Mouse (Mus musculus) embryonic stem cell, embryonic (primary cell): ENCODE measurements at regions not wholly inside any gene's neighbourhood (a gene's known extent, or its start where the extent isn't known, plus 50 kb on each side); places are given as distances from the start of the nearest gene placed in this dataset.

Experiments
- CTCF ChIA-PET, 4 experiments: fragments of 300-600 bp in 2 of 4; fragments of 350-600 bp in 2 of 4; sonication (Branson Sonifier 250); formaldehyde crosslinking; loops; one replicate each; lab custom pipeline; 2022; ENCODE audit warnings: inconsistent platforms in 2 of 4; lab: Charles Lee
- POLR2A ChIA-PET, 4 experiments: fragments of 300-600 bp in 2 of 4; fragments of 350-600 bp in 2 of 4; sonication (Branson Sonifier 250); formaldehyde crosslinking; loops; one replicate each; lab custom pipeline; 2022; ENCODE audit warnings: antibody characterized with exemption in 4 of 4, inconsistent platforms in 1 of 4; lab: Charles Lee

DNA sequence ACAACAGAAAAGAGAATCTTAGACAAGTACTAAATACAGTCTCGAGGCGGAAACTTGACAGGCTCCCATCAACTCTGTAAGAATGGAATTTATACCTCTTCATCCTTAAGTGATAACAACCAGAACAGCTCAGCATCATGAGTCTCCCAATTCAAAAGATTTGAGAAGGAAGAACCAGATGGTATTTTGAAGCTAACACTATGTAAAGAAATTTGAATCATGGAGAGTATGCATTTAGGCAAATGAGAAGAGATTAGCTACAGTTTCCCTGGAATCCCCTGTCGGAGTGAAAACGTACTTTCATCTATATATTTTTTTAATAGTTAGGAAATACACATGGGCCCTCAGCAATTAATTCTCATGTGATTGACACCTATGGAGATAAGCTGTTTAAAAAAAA, 140.9 kb downstream of the Nrip1 start:
- ChIA-PET POLR2A (no interaction called here), CTCF (no interaction called here)

DNA sequence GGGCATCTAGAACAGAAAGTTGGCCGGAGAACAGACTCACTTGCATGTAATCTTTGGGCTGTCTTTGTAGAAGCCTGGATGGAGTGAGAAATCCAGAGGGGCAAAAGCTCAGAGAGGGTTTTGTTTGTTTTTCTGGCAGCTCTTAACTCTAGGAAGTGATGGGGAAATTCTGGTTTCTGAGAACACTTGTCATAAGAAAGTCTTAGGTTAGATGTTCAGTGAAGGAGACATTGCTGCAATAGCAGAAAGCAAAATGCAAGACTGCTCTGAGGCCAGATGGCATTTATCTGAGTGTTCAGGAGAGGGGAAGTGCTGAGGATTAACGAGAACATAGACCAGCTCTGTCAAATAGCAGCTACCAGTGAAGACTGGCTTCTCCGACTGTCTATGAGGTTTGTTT, 141.5 kb downstream of the Nrip1 start:
- ChIA-PET POLR2A (no interaction called here), CTCF (interaction anchor here in 1 of 4 experiments (0.7 kb wide), 1 partner anchor 34 kb away, joined by 3 read pairs; no protein-coding TSS in a partner anchor)

DNA sequence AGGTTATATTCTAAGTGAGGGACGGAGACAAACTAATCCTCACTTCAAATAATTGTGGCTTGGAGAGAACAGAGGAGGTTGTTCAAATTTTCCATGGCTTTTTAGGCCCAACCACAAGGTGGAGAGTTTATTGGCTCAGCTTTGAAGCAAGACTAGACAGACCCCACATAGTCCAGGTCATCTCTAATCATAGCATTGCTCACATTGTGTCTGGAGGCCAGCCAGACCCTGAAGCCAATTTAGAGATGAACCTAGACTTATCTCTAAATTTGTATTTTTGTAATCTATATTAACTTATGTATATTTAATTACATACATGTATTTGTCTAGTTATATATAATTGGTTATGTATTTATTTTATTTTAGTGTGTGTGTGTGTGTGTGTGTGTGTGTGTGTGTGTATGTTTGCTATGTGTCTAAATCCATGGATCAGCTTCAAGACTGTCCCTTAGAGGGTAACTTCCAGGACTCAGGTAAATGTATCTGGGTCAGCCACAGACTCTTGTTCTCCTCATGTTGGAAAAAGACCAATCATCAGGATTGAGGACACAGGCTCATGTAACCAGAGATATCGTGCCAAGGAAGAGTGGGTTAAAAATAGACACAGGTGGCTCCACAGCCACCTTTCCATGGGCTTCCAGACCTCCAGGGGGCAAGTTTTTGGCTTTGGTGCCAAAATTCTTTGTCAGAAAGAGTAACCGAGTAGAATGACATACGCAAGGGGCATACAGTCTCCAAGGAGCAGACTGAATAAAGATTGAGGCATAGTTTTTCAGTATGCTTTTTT, 142.9 kb downstream of the Nrip1 start:
- POLR2A ChIA-PET, result no interaction called here
- CTCF ChIA-PET, result interaction anchor here in 1 of 4 experiments (0.7 kb wide), 1 partner anchor 17 kb away, joined by 5 read pairs; no protein-coding TSS in a partner anchor

DNA sequence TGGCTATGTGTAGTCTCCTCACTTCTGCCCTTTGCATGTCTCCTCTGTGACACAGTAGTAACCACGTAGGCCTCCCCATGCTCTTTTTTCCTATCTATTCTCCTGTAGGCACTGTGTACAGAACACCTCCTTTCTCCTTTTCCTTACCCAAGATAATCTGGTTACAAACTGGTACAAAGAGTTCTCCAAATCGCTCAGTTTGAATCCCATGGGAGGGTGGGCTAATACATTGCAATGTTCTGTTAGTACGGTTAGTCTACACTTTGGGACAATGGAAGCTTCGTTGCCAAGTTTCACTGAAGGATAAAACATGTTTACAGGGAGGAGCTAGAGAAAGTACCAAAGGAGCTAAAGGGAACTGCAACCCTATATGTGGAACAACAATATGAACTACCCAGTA, 145.2 kb downstream of the Nrip1 start:
- POLR2A ChIA-PET, result no interaction called here
- CTCF ChIA-PET, result interaction anchor here in 1 of 4 experiments (0.6 kb wide), 1 partner anchor 391 kb away, joined by 3 read pairs; no protein-coding TSS in a partner anchor

DNA sequence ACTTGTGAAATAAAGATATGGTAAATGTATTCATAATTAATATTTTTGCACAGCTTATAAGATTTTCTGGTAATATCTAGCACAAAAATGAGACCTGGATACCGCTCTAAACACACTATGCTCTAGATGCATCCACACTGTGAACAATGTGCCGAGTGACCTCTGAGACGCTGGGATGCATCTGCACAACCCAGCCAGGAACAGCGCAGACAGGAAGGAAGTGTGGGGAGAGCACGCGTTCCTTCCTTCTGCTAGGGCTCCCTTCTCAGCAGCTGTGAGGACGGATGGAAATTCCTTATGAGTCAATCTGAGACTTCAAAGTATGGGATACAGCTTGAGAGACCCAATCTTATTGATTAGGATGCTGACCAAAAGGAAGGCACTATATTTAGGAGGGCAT, 147.2 kb downstream of the Nrip1 start:
- ChIA-PET CTCF (no interaction called here), POLR2A (interaction anchor here in 1 of 4 experiments (1.1 kb wide), 1 partner anchor 10 kb away, joined by 3 read pairs; no protein-coding TSS in a partner anchor)

DNA sequence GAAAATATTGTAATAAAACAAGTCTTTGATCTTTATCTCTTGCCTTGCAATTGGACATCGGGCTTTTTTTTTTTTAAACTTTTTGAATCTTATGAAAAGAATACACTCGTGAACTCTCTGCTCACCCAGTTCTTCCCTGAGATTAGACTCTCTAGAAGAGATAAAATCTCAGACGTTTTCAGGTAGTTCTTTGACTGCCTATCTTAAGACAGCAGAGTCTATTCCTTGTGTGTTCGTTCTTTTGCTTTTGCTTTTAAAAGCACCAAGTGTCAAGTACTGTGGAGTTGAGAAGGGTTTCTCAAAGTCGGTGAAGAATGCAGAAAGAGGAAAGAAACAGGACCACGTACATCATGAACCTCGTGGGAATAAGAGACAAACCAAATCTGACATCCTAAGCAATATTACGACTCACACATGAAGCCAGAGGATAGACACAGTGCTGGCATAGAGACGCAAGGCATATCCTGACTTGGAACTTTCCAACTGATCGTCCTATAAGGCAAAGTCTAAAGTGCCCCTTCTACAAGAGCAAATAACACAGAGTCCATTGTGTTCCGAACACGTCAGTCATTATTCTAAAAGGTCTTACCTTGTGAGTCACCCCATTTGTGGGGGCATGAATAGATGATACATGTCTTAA, 147.9 kb downstream of the Nrip1 start:
- POLR2A ChIA-PET, result no interaction called here

DNA sequence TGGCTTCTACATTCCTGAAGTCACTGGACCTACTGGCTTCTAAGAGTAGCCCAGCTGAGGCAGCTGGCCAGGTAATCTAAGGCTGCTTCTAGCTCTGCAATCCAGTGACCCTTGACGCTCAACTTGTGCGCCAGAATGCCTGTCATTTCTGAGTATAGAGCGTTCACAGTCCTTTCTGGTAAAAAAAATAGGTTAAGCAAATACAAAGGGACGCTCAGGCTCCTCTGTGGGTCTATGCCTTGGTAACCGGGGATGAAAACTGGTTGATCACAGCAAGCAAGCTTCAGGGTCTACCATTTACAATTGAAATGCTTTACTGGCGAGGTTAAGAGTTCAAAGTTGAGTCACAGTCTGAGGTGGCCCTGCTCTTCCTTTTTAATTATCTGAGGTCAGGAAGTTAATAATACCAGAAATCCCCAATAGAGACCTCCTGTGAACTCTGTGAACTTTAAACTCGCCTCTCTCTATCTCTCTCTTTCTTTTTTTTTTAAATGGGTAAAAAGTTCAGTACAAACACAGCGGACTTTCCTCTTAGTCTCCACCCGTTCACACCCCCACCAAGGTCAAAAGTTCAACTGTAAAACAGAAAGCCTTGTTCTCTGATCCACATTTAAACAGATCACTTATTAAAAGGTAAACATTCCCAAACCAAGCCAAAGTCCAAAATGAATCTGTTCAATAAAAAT, 148.6 kb downstream of the Nrip1 start:
- ChIA-PET POLR2A (no interaction called here), CTCF (interaction anchor here in 1 of 4 experiments (1.1 kb wide), 1 partner anchor 133 kb away, joined by 6 read pairs; no protein-coding TSS in a partner anchor)

More for the DNA sequence above, 147.9 kb downstream of the Nrip1 start:
- CTCF ChIA-PET, result interaction anchor here in 1 of 4 experiments (1.1 kb wide), 1 partner anchor 134 kb away, joined by 6 read pairs; no protein-coding TSS in a partner anchor

DNA sequence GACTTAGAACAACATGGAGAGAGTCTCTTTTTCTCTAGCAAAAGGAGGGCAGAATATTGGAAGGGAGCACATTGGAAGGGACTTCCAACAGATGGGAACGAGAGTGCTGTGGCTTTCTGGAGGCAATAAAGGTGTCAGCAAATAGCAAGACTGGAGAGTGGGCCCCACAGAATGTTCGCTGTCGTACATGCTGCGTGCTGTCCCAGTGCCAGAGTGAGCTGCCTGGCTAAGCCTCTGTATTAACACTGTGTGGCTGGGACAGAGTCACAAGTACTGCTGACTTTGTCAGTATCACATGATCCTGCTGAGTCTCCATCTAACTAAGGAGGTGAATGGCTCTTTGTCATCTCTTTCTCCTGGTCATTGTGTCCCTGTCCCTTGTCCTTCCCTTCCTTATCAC, 149.9 kb downstream of the Nrip1 start:
- CTCF ChIA-PET, result no interaction called here
- POLR2A ChIA-PET, result interaction anchor here in 1 of 4 experiments (0.6 kb wide), 1 partner anchor 8 kb away, joined by 3 read pairs; no protein-coding TSS in a partner anchor

DNA sequence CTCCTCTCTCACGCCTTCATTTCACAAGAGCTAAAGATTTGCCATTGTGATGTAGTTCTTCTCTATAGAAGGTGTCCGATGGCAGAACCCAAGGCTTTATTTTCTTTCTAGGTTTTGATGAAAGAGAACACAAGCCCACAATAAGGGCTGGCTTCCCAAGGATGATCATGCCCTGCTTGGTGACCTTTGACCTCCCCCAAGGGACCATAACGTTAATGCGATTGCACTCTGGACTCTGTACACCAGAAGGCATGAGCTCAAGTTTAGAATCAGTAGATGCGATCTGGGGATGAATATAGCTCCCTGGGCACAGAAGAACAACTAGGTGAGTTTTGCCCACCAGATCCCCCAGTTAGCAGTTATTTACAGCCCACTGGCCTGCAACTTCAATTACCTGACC, 150.7 kb downstream of the Nrip1 start:
- POLR2A ChIA-PET, result interaction anchor here in 1 of 4 experiments (0.6 kb wide), 1 partner anchor 7 kb away, joined by 3 read pairs; no protein-coding TSS in a partner anchor

DNA sequence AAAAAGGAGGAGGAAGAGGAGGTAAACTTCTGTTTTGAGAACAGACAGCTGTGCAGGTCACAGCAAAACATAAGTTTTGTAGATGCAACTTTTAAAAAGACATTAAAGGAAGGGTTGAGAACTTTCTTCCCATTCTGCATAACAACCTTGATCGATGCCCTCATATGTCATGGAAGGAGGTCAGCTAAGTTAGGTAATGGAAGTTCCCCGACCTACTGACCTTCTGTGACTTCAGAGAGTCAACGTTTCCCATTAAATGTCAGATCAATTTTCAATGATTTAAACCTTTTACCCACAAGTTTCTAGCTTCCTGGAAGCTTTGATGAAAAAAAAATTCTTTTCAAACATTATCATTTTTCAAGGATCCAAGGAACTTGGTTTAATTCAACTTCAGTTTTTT, 153.2 kb downstream of the Nrip1 start:
- ChIA-PET CTCF (no interaction called here), POLR2A (no interaction called here)

More for the DNA sequence above, 150.7 kb downstream of the Nrip1 start:
- CTCF ChIA-PET, result interaction anchor here in 1 of 4 experiments (0.5 kb wide), 1 partner anchor 96 kb away, joined by 3 read pairs; no protein-coding TSS in a partner anchor

DNA sequence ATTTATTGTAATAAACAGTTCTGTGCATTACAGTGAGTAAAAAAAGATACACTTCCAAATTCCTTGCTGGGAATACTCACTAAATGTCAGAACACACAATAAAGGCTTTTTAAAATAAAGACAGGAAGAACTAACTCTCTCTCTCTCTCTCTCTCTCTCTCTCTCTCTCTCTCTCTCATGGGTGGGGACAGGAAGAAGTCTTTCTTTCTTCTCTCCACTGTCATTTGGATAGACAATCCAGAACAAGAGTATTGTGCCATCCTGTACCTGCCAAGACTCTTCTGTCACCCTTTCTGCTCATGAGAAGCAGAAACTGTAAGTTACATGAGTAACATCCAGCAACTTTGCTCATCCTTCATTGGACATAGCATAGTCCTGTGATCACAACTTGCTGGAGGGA, 154.4 kb downstream of the Nrip1 start:
- CTCF ChIA-PET, result no interaction called here

DNA sequence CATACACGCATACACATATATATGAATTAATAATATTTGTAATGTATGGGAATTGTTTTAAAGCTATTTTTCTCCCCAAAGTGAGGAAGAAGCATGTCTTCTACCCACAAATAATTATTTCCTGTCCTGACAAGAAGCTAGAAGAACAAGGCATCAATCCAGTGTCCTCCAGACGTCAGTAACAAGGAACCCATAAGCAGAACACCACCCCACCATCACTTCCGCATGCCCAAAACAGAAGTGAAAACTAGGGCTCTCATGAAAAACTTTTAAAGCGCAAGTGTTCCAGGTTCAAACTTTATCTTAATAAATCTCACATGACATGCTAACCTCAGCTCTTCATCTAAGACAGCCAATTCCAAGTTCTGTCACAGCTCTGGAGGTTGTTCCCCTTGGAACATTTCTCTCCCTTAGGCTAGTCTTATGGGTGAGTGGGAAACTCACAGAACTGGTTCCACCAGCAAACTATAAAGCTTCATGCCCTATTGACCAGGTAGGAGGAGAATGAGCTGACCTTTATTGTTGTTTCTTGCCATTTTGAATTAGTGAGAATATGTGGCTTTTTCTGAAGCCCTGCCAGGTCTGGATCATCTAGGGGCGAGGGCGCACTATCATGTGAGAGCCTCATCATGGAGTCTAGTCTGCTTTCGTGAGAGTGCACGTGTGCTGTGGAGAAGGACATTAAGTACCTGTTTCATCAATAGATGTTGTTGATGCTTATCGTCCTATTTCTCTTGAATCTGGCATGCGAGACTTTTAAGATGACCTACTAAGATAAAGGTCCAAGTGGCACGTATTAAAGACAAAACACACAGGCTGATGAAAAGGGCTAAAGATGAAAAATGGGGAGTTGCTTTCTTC, 155.1 kb downstream of the Nrip1 start:
- ChIA-PET POLR2A (no interaction called here), CTCF (no interaction called here)

More for the DNA sequence above, 154.4 kb downstream of the Nrip1 start:
- POLR2A ChIA-PET, result no interaction called here

DNA sequence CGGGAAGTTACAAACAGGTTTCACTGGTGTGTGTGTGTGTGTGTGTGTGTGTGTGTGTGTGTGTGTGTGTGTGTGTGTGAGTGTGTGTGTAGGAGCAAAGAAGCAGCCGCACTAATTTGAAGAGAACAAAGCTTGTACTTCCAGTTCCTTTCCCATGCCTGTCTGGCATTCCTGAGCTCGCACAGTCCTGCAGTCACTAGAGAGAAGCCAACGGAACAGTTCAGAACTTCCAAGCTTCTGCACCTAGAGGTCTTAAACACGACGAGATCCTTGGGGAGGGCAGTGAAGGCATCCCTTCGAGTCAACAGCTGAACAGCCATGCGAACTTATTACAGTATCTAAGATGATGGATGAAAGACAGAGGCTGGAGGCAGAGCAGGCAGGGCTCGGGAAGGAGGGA, 157.4 kb downstream of the Nrip1 start:
- CTCF ChIA-PET, result no interaction called here

DNA sequence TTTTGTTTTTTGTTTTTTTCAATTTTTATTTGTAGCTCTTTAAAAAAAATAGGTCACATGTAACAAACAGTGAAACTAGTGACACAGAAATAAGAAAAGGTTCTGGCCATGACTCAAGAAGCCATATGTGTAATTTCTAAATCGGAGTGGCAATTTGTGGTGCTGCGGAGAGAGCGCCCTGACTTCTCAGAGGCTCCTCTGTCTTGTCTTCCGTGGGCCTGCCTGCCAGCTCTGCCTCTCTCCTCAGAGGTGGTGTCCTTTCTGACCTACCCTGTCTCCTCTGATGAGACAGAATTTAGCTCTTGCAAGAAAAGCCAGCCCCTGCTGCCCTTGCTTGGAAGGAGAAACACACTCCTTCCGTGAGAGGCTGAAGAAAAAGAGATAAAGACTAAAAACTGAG, 158.1 kb downstream of the Nrip1 start:
- ChIA-PET POLR2A (interaction anchor here in 1 of 4 experiments (0.6 kb wide), 1 partner anchor 8 kb away, joined by 3 read pairs; no protein-coding TSS in a partner anchor), CTCF (no interaction called here)

More for the DNA sequence above, 157.4 kb downstream of the Nrip1 start:
- POLR2A ChIA-PET, result no interaction called here

DNA sequence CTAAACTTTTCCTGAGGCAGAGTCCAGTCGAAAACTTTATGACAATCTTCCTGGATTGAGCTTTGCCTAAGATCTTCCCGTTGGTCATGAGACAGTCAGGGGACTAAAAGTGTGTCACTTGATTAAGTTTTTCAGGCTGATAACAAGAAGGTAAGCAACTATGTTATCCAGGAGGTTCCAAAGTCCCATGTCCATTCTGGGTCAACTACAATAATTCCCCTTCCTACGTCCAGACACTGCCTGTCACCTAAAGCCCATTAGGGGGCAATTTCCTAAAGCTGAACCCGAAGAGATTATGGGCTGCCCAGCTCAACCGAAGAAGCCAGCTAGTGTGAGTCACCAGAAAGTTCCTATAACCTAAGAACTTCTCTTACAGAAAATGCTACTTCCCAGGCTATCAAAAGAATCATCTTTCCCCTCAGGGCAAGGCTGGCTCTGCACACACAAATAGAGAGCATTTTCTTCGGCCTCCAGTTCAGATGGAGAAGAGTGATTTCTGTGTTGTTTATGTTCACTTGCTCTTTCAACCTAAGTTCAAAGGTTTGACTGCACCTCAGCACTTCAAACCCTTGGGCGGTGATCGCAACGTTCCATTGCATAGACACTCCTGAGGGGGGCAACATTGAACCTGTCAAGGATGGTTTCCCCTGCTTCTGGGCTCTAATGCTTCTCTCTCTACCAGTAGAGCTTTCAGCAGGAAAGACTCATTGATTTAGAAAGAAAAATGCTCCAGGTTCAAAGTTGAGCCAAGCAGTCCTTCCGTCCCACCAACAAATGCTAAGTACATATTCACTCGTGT, 171.7 kb downstream of the Nrip1 start:
- CTCF ChIA-PET, result interaction anchor here (0.6 to 0.7 kb wide), 5 partner anchors 111 to 596 kb away, joined by 3 to 8 read pairs (median 6); no protein-coding TSS in a partner anchor
- POLR2A ChIA-PET, result interaction anchor here in 1 of 4 experiments (0.6 to 0.7 kb wide), 2 partner anchors 123 to 242 kb away, joined by 3 to 5 read pairs; no protein-coding TSS in a partner anchor

DNA sequence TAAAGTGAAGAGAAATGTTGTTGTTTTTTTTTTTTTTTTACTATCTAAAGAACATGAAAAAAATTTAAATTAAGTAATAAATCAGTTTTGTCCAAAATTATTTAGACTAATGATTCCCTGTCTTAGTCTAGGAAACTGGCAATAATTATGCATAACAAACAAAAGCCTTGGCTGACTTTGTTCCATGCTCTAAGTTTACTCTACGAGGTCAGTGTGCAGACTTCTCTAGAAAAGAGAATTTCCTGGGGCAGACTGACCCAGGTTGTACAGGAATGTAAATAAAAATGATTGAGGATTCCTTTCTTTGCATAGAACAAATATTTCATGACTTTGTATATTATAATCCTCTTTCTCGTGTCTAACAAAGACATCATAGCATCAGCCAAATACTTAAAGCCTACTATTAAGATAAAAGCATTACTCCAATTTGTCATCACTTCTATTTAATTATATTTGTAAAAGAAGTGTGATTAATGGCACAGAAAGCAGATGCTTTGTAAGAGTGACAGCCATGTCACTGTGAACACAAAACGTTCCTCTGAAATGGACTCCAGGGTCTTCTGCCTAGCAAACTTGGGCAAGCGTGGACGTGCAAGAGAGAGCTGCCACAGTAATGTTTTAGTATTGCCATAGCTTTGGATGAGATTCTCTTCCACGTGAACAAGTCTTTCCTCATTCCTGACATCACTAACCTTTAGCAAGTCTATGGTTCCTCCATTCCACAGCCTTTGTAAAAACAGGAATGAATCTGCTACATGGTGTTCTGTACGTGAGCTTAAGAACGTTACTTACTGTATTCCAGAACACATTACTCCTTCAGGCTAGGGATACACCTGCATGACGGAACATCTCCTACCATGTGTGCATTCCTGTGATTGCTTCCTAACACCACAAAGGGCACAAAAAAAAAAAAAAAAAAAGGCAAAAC, 172.6 kb downstream of the Nrip1 start:
- ChIA-PET POLR2A (interaction anchor here in 1 of 4 experiments (0.6 to 0.7 kb wide), 2 partner anchors 123 to 243 kb away, joined by 3 to 5 read pairs; no protein-coding TSS in a partner anchor), CTCF (interaction anchor here (0.6 to 0.7 kb wide), 5 partner anchors 112 to 595 kb away, joined by 3 to 8 read pairs (median 6); no protein-coding TSS in a partner anchor)
